Mouse (Mus musculus): ENCODE measurements around the gene Otub1. TPM values are rescaled to one million over a fixed set of nuclear protein-coding genes. Genes with fewer than 3 reads are reported as not detected.

The Otub1 gene
- polyA plus RNA-seq, 1 experiment: 87.5 TPM

DNA sequence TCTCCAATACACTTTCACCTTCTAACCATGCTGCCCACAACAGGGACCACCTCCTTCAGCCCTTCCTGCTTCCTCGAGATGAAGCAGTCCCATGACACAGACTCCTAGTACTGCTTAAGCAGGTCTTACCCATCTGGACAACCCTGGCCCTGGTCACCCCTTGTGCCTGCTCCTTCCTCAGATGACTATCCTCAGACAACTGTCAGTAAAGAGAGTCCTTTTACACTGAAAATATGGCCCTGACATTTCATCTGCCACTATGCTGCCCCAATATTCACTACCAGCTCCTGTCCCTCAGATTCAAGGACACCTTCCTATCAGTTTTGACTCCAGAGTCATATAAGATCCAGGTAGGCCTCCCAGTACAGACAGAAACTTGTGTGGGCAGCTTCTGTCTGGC, 5.7 kb downstream of the Otub1 start:
- H3K9ac ChIP-seq (ENCODE audit: low read depth, poor library complexity, severe bottlenecking): no peak overlapping the region
- no peaks in the 10 kb centered on the region for H3K27me3 ChIP-seq (ENCODE audit: control insufficient read depth, insufficient read depth, low read length, poor library complexity, severe bottlenecking)
- H3K36me3 ChIP-seq (ENCODE audit: control insufficient read depth, insufficient read depth, low read length, poor library complexity, severe bottlenecking): peaks cover 43% of the 10 kb centered on the region
- H3K4me1 ChIP-seq (ENCODE audit: control insufficient read depth, insufficient read depth, low read length): peaks cover 4% of the 10 kb centered on the region
- no peak for TF ChIP-seq CTCF (IDR thresholded peaks at IDR 0.05; ENCODE audit: low read depth, low read length)
- TF ChIP-seq EP300 (IDR thresholded peaks at IDR 0.05; ENCODE audit: insufficient read depth, low read depth, low read length): no peak
- TF ChIP-seq POLR2A (IDR thresholded peaks at IDR 0.05; ENCODE audit: insufficient read depth, low read length): no peak
- H3K9me3 ChIP-seq (replicated peaks; ENCODE audit: control insufficient read depth, insufficient read depth, low read length, poor library complexity, severe bottlenecking): no peaks in the 10 kb centered on the region
- no peak overlapping the region for H3K4me3 ChIP-seq (ENCODE audit: low read depth, low read length)
- H3K27ac ChIP-seq (ENCODE audit: insufficient read depth, low read length): no peak overlapping the region

DNA sequence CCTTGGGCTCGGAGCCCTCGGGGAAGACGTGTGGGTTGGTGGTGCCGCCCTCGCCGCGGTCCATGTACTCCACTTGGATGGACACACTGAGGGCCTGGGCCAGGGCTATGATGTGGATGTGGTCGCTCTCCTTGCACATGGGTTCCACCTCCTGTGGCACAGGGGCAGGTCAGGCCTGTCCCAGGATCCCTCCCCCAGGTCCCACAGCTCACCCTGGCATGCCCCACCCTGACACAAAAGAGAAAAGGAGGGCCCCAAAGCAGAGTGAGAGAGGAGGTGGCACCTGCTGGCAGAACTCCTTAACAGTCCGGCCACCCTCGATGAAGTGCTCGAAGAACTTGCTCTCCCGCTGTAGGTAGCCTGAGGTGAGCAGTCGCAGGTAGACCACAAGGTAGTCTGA, 7.0 kb downstream of the Otub1 start:
- TF ChIP-seq CTCF (IDR thresholded peaks at IDR 0.05; ENCODE audit: low read depth, low read length) (no peak), POLR2A (IDR thresholded peaks at IDR 0.05; ENCODE audit: insufficient read depth, low read length) (no peak), EP300 (IDR thresholded peaks at IDR 0.05; ENCODE audit: insufficient read depth, low read depth, low read length) (no peak)
- H3K27ac ChIP-seq (ENCODE audit: insufficient read depth, low read length): no peak overlapping the region
- H3K36me3 ChIP-seq (ENCODE audit: control insufficient read depth, insufficient read depth, low read length, poor library complexity, severe bottlenecking): peaks cover 40% of the 10 kb centered on the region
- H3K9ac ChIP-seq (ENCODE audit: low read depth, poor library complexity, severe bottlenecking): no peak overlapping the region
- H3K4me3 ChIP-seq (ENCODE audit: low read depth, low read length): no peak overlapping the region
- peaks cover 4% of the 10 kb centered on the region for H3K4me1 ChIP-seq (ENCODE audit: control insufficient read depth, insufficient read depth, low read length)
- no peaks in the 10 kb centered on the region for H3K27me3 ChIP-seq (ENCODE audit: control insufficient read depth, insufficient read depth, low read length, poor library complexity, severe bottlenecking)
- H3K9me3 ChIP-seq (replicated peaks; ENCODE audit: control insufficient read depth, insufficient read depth, low read length, poor library complexity, severe bottlenecking): no peaks in the 10 kb centered on the region

- TF ChIP-seq EP300 (IDR thresholded peaks at IDR 0.05; ENCODE audit: insufficient read depth, low read depth, low read length) (no peak), POLR2A (IDR thresholded peaks at IDR 0.05; ENCODE audit: insufficient read depth, low read length) (no peak), CTCF (IDR thresholded peaks at IDR 0.05; ENCODE audit: low read depth, low read length) (no peak)
- H3K27me3 ChIP-seq (ENCODE audit: control insufficient read depth, insufficient read depth, low read length, poor library complexity, severe bottlenecking): no peaks in the 10 kb centered on the region
- peaks cover 25% of the 10 kb centered on the region for H3K36me3 ChIP-seq (ENCODE audit: control insufficient read depth, insufficient read depth, low read length, poor library complexity, severe bottlenecking)
- H3K9me3 ChIP-seq (replicated peaks; ENCODE audit: control insufficient read depth, insufficient read depth, low read length, poor library complexity, severe bottlenecking): no peaks in the 10 kb centered on the region
- H3K4me3 ChIP-seq (ENCODE audit: low read depth, low read length): no peak overlapping the region
- H3K4me1 ChIP-seq (ENCODE audit: control insufficient read depth, insufficient read depth, low read length): peaks cover 4% of the 10 kb centered on the region
- no peak overlapping the region for H3K9ac ChIP-seq (ENCODE audit: low read depth, poor library complexity, severe bottlenecking)
- no peak overlapping the region for H3K27ac ChIP-seq (ENCODE audit: insufficient read depth, low read length)
These were observed 8.7 kb downstream of the Otub1 start for GRCm38 (mm10) chr19:7197445-7197844.

GRCm38 (mm10) chr19:7196741-7197270, 9.3 kb downstream of the Otub1 start:
- peaks cover 4% of the 10 kb centered on the region for H3K4me1 ChIP-seq (ENCODE audit: control insufficient read depth, insufficient read depth, low read length)
- H3K9me3 ChIP-seq (replicated peaks; ENCODE audit: control insufficient read depth, insufficient read depth, low read length, poor library complexity, severe bottlenecking): no peaks in the 10 kb centered on the region
- no peak overlapping the region for H3K4me3 ChIP-seq (ENCODE audit: low read depth, low read length)
- 0 out of 2 replicates have a peak, but pooled peaks have one; percentile 17 for TF ChIP-seq EP300 (IDR thresholded peaks at IDR 0.05; ENCODE audit: insufficient read depth, low read depth, low read length)
- TF ChIP-seq POLR2A (IDR thresholded peaks at IDR 0.05; ENCODE audit: insufficient read depth, low read length): no peak
- no peak overlapping the region for H3K27ac ChIP-seq (ENCODE audit: insufficient read depth, low read length)
- peaks cover 24% of the 10 kb centered on the region for H3K36me3 ChIP-seq (ENCODE audit: control insufficient read depth, insufficient read depth, low read length, poor library complexity, severe bottlenecking)
- no peaks in the 10 kb centered on the region for H3K27me3 ChIP-seq (ENCODE audit: control insufficient read depth, insufficient read depth, low read length, poor library complexity, severe bottlenecking)
- H3K9ac ChIP-seq (ENCODE audit: low read depth, poor library complexity, severe bottlenecking): no peak overlapping the region

- Histone ChIP-seq H3K4me3 (ENCODE audit: low read depth, low read length) (no peak overlapping the region), H3K9ac (ENCODE audit: low read depth, poor library complexity, severe bottlenecking) (no peak overlapping the region), H3K27me3 (ENCODE audit: control insufficient read depth, insufficient read depth, low read length, poor library complexity, severe bottlenecking) (no peaks in the 10 kb centered on the region), H3K27ac (ENCODE audit: insufficient read depth, low read length) (no peak overlapping the region), H3K9me3 (replicated peaks; ENCODE audit: control insufficient read depth, insufficient read depth, low read length, poor library complexity, severe bottlenecking) (no peaks in the 10 kb centered on the region), H3K4me1 (ENCODE audit: control insufficient read depth, insufficient read depth, low read length) (peaks cover 4% of the 10 kb centered on the region), H3K36me3 (ENCODE audit: control insufficient read depth, insufficient read depth, low read length, poor library complexity, severe bottlenecking) (peaks cover 23% of the 10 kb centered on the region)
- TF ChIP-seq POLR2A (IDR thresholded peaks at IDR 0.05; ENCODE audit: insufficient read depth, low read length): no peak
- TF ChIP-seq CTCF (IDR thresholded peaks at IDR 0.05; ENCODE audit: low read depth, low read length): peak; percentile 81
These were observed 10.0 kb downstream of the Otub1 start for GRCm38 (mm10) chr19:7195900-7196728.

- no peaks in the 10 kb centered on the region for H3K27me3 ChIP-seq (ENCODE audit: control insufficient read depth, insufficient read depth, low read length, poor library complexity, severe bottlenecking)
- no peaks in the 10 kb centered on the region for H3K36me3 ChIP-seq (ENCODE audit: control insufficient read depth, insufficient read depth, low read length, poor library complexity, severe bottlenecking)
- no peak overlapping the region for H3K9ac ChIP-seq (ENCODE audit: low read depth, poor library complexity, severe bottlenecking)
- TF ChIP-seq POLR2A (IDR thresholded peaks at IDR 0.05; ENCODE audit: insufficient read depth, low read length): no peak
- no peak for TF ChIP-seq CTCF (IDR thresholded peaks at IDR 0.05; ENCODE audit: low read depth, low read length)
- no peak for TF ChIP-seq EP300 (IDR thresholded peaks at IDR 0.05; ENCODE audit: insufficient read depth, low read depth, low read length)
- H3K27ac ChIP-seq (ENCODE audit: insufficient read depth, low read length): no peak overlapping the region
- no peak overlapping the region for H3K4me3 ChIP-seq (ENCODE audit: low read depth, low read length)
- no peaks in the 10 kb centered on the region for H3K9me3 ChIP-seq (replicated peaks; ENCODE audit: control insufficient read depth, insufficient read depth, low read length, poor library complexity, severe bottlenecking)
- peaks cover 5% of the 10 kb centered on the region for H3K4me1 ChIP-seq (ENCODE audit: control insufficient read depth, insufficient read depth, low read length)
These were observed 13.6 kb downstream of the Otub1 start for GRCm38 (mm10) chr19:7192561-7192967.
